ENCODE assay signal across 8 mouse cellular contexts in the genomic region with DNA sequence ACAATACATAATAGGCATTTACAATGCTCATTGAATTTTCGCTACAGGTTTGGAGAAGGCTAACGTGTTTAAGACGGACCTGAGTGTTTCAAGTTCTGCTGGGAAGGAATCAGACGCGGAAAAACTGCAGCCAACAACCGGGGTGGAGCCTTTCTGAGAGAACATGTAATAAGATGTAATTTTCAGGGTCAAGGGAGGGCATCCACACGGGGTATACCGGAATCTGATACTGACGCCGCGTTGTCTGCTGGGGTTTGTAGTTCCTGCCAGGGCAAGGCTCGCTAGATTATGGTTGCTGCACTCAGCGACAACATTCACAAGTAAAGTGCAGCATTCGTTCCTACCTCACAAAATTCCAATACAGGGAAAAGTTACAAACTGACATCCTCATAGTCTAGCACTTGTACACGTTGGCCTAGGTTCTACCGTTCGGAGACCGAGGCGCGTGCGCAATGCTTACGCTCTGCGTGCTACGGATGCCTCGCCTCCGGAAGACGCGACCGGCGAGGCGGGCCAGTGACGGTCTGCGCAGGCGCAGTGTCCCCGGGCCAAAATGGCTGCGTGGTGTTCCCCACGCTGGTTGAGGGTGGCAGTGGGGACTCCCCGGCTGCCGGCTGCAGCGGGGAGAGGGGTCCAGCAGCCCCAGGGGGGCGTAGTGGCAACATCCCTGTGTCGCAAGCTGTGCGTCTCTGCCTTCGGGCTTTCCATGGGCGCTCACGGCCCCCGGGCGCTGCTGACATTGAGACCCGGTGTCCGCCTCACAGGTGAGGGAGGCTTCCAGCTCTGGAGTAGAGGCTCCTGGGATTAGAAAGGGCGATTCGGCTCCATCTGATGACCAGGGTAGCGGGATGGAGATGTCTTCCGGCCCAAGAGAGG. TPM values are rescaled to one million over a fixed set of nuclear protein-coding genes. Genes with fewer than 3 reads are reported as not detected.
DNase-seq lines count a peak whose midpoint lies in the region; ATAC-seq and TF ChIP-seq lines count a peak whose summit lies in the region.

No protein-coding gene starts in this region.

- peaks cover 18% of the 10 kb centered on the region for H3K36me3 ChIP-seq in megakaryocyte, embryonic 14.5 days (replicated peaks; ENCODE audit: low read length)

- peak overlapping the region; percentile 47 for H3K4me3 ChIP-seq in cortical plate, adult 2 months (ENCODE audit: insufficient read depth, low read length)
- H3K4me3 ChIP-seq in megakaryocyte, embryonic 14.5 days (replicated peaks) = peak overlapping the region; percentile 95

- H3K27ac ChIP-seq in cortical plate, adult 2 months (ENCODE audit: insufficient read depth, low read length) = peak overlapping the region; percentile 67

- TF ChIP-seq CTCF in cortical plate, adult 2 months (IDR thresholded peaks at IDR 0.05; ENCODE audit: extremely low read depth, insufficient read depth, low read length) = no peak

- DNase-seq in gastrocnemius, adult 8-10 months (ENCODE audit: low spot score in 2 of 2) = peak; percentile 91 to 94
- DNase-seq in hindlimb bud, embryonic 11.5 days (ENCODE audit: extremely low spot score, low read depth, low spot score) = peak; percentile 95
- DNase-seq in left cerebral cortex, adult 8-10 months (ENCODE audit: low spot score in 2 of 2) = peak; percentile 90 to 98
- DNase-seq in right cerebral cortex, postnatal 10 days (ENCODE audit: low spot score in 2 of 2) = peak; percentile 95 to 97
- DNase-seq in urinary bladder, postnatal 25 days (ENCODE audit: low spot score) = peak; percentile 98

- ATAC-seq in activated CD4-positive, CD25-positive, alpha-beta regulatory T cell, adult 4 months = peak; percentile 81

- no peaks in the 10 kb centered on the region for H3K27me3 ChIP-seq in megakaryocyte, embryonic 14.5 days (replicated peaks)

- peak; percentile 88 for TF ChIP-seq POLR2A in cortical plate, adult 2 months (IDR thresholded peaks at IDR 0.05; ENCODE audit: extremely low read depth, insufficient read depth, low read length)

- no peaks in the 10 kb centered on the region for H3K9me3 ChIP-seq in megakaryocyte, embryonic 14.5 days

- peaks cover 2% of the 10 kb centered on the region; the same call in 1 of the 2 replicates for H3K4me1 ChIP-seq in cortical plate, adult 2 months (ENCODE audit: control insufficient read depth, insufficient read depth, low read length)
- peaks cover 44% of the 10 kb centered on the region for H3K4me1 ChIP-seq in megakaryocyte, embryonic 14.5 days

RNA-seq across cellular contexts. Expression of a gene that starts 4.2 kb away (rescaled TPM):
- 100 to 1,000 TPM in 1 of 2 experiments, 10 to 100 TPM in 1; 98.7 to 102 TPM for polyA plus RNA-seq in activated CD4-positive, CD25-positive, alpha-beta regulatory T cell, adult 4 months (2017; shearing (Covaris generic))
- polyA plus RNA-seq in cortical plate, adult 2 months (2012; rRNA removed) = 103 and 104 TPM in 2 replicates
- total RNA-seq in gastrocnemius, adult 8-10 months (2022) = 10 to 100 TPM; 11.7 to 15.1 (median 14.0) TPM
- 10 to 100 TPM; 88.7 to 98.8 (median 95.6) TPM for total RNA-seq in left cerebral cortex, adult 8-10 months (2022)
- 62.1 and 104 TPM in 2 replicates for polyA plus RNA-seq in megakaryocyte, embryonic 14.5 days (2012; ENCODE audit: insufficient read depth, low replicate concordance)

RNA-seq across cellular contexts. Expression of a gene that starts 35.3 kb away (rescaled TPM):
- 10 to 100 TPM; 17.9 to 18.3 TPM for polyA plus RNA-seq in activated CD4-positive, CD25-positive, alpha-beta regulatory T cell, adult 4 months (2017; shearing (Covaris generic))
- 25.5 and 25.7 TPM in 2 replicates for polyA plus RNA-seq in cortical plate, adult 2 months (2012; rRNA removed)
- total RNA-seq in gastrocnemius, adult 8-10 months (2022) = 1 to 10 TPM; 1.9 to 3.3 (median 2.8) TPM
- total RNA-seq in left cerebral cortex, adult 8-10 months (2022) = 10 to 100 TPM; 15.8 to 18.9 (median 17.4) TPM
- 3.2 TPM in 1 of 2 replicates, not detected in the other for polyA plus RNA-seq in megakaryocyte, embryonic 14.5 days (2012; ENCODE audit: insufficient read depth, low replicate concordance)

RNA-seq across cellular contexts. Expression of a gene that starts 42.3 kb away (rescaled TPM):
- 100 to 1,000 TPM; 121 to 122 TPM for polyA plus RNA-seq in activated CD4-positive, CD25-positive, alpha-beta regulatory T cell, adult 4 months (2017; shearing (Covaris generic))
- 108 TPM in 2 replicates for polyA plus RNA-seq in cortical plate, adult 2 months (2012; rRNA removed)
- total RNA-seq in gastrocnemius, adult 8-10 months (2022) = 10 to 100 TPM; 38.6 to 42.3 (median 41.9) TPM
- total RNA-seq in left cerebral cortex, adult 8-10 months (2022) = 10 to 100 TPM; 91.8 to 98.0 (median 93.1) TPM
- polyA plus RNA-seq in megakaryocyte, embryonic 14.5 days (2012; ENCODE audit: insufficient read depth, low replicate concordance) = 4.3 and 14.6 TPM in 2 replicates

RNA-seq across cellular contexts. Expression of a gene that starts 44.0 kb away (rescaled TPM):
- polyA plus RNA-seq in activated CD4-positive, CD25-positive, alpha-beta regulatory T cell, adult 4 months (2017; shearing (Covaris generic)) = 10 to 100 TPM; 17.3 to 22.8 TPM
- polyA plus RNA-seq in cortical plate, adult 2 months (2012; rRNA removed) = 48.8 and 50.6 TPM in 2 replicates
- total RNA-seq in gastrocnemius, adult 8-10 months (2022) = 100 to 1,000 TPM in 1 of 4 experiments, 10 to 100 TPM in 3; 99.4 to 103 (median 99.8) TPM
- total RNA-seq in left cerebral cortex, adult 8-10 months (2022) = 10 to 100 TPM; 63.0 to 66.1 (median 65.1) TPM
- polyA plus RNA-seq in megakaryocyte, embryonic 14.5 days (2012; ENCODE audit: insufficient read depth, low replicate concordance) = 3.1 and 5.3 TPM in 2 replicates

RNA-seq across cellular contexts. Expression of a gene that starts 44.1 kb away (rescaled TPM):
- 1 to 10 TPM in 1 of 2 experiments, under 1 TPM in 1; 0.79 to 1.1 TPM for polyA plus RNA-seq in activated CD4-positive, CD25-positive, alpha-beta regulatory T cell, adult 4 months (2017; shearing (Covaris generic))
- polyA plus RNA-seq in cortical plate, adult 2 months (2012; rRNA removed) = 10.1 and 11.2 TPM in 2 replicates
- total RNA-seq in gastrocnemius, adult 8-10 months (2022) = 1 to 10 TPM; 2.5 to 4.3 (median 3.9) TPM
- 10 to 100 TPM in 2 of 4 experiments, 1 to 10 TPM in 2; 8.5 to 10.4 (median 9.9) TPM for total RNA-seq in left cerebral cortex, adult 8-10 months (2022)
- polyA plus RNA-seq in megakaryocyte, embryonic 14.5 days (2012; ENCODE audit: insufficient read depth, low replicate concordance) = 0.58 TPM in 1 of 2 replicates, not detected in the other

Comparison
In these comparisons a context has a peak if more than half of its experiments do, and no peak if none do; other contexts are left out.
1. Peak in every context shown above with its lines: DNase-seq, ATAC-seq, H3K4me3 ChIP-seq and H3K27ac ChIP-seq.